Mouse (Mus musculus) gastrocnemius, adult 2 months (tissue): ENCODE data around the gene Gm49380. TPM values are rescaled to one million over a fixed set of nuclear protein-coding genes. Genes with fewer than 3 reads are reported as not detected.

Experiments used
- DNase-seq: peaks from one replicate; pipeline ENCODE4 v3.0.0; 2022
- H3K27ac ChIP-seq: fragments of 200-600 bp; 2 replicates; pipeline ENCODE4 v1.8.1; 2022; ENCODE audit warnings: mild to moderate bottlenecking
- H3K4me3 ChIP-seq: fragments of 200-600 bp; 2 replicates; pipeline ENCODE4 v1.8.1; 2022; ENCODE audit warnings: mild to moderate bottlenecking, moderate library complexity
- CTCF ChIP-seq: fragments of 200-600 bp; IDR thresholded peaks from 2 replicates; pipeline ENCODE4 v1.8.1; 2022; ENCODE audit warnings: antibody characterized with exemption, mild to moderate bottlenecking, moderate library complexity
- intact Hi-C: fragments of 180-260 bp; cut with DNase I; formaldehyde crosslinking; loops from one replicate; pipeline ENCODE4 v1.15.1; 2025
- total RNA-seq, 2 experiments: library from RNA; stranded (reverse); gene quantifications; 2 replicates each; pipeline ENCODE4 v1.2.3; 2021

Gm49380 gene
- total RNA-seq, 2 experiments from 2014 or later = 0.71 to 1.4 TPM

GRCm38 (mm10) chr9:44101490-44101889 lies 11.8 kb downstream of the Gm49380 start, which contains the start of gene Mfrp:
Mfrp (plus strand) TSS chr9:44101729.
- intact Hi-C loops = no loop called here
- Histone ChIP-seq H3K27ac (no peak within 1 kb of the TSS), H3K4me3 (no peak within 1 kb of the TSS)
- no peak for DNase-seq
- no peak for TF ChIP-seq CTCF

- no peak for DNase-seq
- peak overlapping the region; percentile 73 for H3K27ac ChIP-seq
- H3K4me3 ChIP-seq = no peak overlapping the region
- intact Hi-C loops = no loop called here
- no peak for TF ChIP-seq CTCF
These were observed 16.8 kb downstream of the Gm49380 start for GRCm38 (mm10) chr9:44096536-44096935.

GRCm38 (mm10) chr9:44095781-44096180 lies 17.5 kb downstream of the Gm49380 start:
- Histone ChIP-seq H3K4me3 (no peak overlapping the region), H3K27ac (peak overlapping the region; percentile 73; the same call in 1 of the 2 replicates)
- intact Hi-C loops = no loop called here
- no peak for TF ChIP-seq CTCF
- no peak for DNase-seq

DNA sequence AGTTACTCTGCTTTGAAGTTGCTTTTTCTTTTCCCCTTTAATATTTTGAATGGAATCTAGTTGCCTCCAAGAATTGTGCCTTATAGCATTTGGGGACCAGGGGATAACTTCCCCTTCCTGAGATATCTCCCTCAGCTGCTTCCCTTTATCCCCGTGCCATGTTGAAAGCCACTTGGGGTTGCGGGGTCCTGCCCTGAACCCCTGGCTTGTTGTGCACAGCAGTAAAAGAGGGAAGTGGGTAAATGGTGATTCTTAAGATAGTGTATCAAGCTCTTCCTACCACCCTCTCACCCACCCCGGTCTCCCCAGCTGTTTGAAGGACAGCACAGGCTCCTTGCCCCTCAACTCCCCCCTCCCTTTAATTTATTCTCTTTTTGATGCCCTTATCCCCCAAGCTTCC lies 18.6 kb downstream of the Gm49380 start:
- Histone ChIP-seq H3K27ac (peak overlapping the region; percentile 63; the same call in 1 of the 2 replicates), H3K4me3 (no peak overlapping the region)
- DNase-seq = no peak
- TF ChIP-seq CTCF = no peak
- intact Hi-C loops = no loop called here

DNA sequence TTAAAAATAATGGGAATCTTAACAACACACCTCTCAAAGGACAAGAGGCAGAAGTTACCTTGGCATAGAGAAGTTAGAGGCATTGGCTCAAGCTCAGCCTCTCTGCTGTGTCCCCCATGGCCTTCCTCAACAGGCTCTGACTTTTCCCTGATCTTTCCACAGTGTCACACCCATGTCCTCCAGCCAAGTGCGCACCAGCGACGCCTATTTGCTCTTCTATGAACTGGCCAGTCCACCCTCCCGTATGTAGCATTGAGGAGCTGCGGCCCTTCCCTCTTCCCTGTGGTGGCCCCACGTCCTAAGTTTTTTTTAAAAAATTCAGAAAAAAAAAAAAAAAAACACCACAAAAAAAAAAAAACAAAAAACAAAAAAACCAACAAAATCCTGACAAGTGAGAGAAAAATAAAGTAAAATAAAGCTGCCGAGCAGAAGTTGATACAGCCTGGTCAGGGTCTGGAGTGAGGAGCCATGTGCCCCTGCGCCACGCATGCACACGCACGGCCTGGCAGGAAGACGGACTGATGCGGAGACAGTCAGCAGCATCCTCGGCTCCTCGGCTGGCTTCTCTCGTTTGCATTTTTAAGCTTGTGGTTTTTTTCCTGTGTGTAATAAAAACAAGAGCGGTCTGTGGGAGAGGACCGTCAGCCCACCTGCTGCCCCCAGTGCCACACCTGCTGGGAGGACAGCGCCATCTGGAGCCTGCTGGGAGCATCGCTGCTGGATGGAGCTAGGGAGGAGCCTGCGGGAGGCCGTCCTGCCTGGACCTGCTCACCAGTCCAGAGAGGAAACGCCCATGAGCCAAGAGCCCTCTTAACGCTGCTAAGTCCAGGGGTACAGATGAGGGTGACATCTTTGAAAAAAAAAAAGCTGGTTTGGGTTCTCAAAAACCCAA lies 19.4 kb downstream of the Gm49380 start:
- DNase-seq = peak; percentile 88
- H3K27ac ChIP-seq = peak overlapping the region; percentile 63
- intact Hi-C loops = no loop called here

GRCm38 (mm10) chr9:44088877-44089608 lies 24.3 kb downstream of the Gm49380 start:
- no peak for DNase-seq
- TF ChIP-seq CTCF = no peak
- Histone ChIP-seq H3K4me3 (peak overlapping the region; percentile 89), H3K27ac (peak overlapping the region; percentile 97)
- intact Hi-C loops = no loop called here

More for the DNA sequence above, 19.4 kb downstream of the Gm49380 start:
- H3K4me3 ChIP-seq = no peak overlapping the region
- peak; percentile 91 for TF ChIP-seq CTCF

DNA sequence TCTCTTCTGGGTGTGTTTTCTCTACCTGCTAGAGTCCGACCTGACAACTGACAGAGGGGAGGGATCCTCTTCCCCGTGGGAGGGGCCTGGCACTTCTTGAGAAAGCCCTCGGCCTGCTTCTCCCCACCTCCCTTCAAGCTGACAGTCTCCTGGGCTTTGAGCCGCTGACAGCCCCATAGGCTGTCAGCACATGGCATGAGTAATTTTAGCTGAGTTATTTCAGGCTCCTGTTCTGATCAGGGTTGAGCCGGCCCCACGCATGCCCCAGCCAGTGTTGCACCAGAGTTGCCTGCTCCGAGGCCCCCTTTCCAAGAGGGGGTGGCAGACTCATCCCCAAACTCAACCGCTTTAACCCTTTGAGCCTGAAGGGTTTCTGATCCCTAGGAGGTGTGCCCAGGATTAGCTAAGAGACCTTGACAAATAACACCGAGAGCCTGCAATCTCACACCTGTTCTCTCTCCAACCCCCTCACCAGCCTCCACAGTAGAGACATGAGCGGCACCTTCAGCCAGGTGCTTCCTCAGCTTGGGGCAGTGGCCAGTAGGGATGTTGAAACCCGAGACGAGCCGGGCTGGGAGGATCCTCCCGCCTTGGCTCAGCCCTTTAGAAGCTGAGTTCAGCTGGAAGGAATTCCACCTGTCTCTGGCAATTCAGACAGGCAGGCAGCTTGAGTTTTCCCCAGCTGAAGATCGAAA lies 25.4 kb downstream of the Gm49380 start:
- peak overlapping the region; percentile 97 for H3K27ac ChIP-seq
- DNase-seq = peak; percentile 89
- H3K4me3 ChIP-seq = peak overlapping the region; percentile 89
- intact Hi-C loops = loop anchor here (2.0 kb wide), 1 partner anchor 15 kb away; no protein-coding TSS in a partner anchor
- TF ChIP-seq CTCF = no peak

DNA sequence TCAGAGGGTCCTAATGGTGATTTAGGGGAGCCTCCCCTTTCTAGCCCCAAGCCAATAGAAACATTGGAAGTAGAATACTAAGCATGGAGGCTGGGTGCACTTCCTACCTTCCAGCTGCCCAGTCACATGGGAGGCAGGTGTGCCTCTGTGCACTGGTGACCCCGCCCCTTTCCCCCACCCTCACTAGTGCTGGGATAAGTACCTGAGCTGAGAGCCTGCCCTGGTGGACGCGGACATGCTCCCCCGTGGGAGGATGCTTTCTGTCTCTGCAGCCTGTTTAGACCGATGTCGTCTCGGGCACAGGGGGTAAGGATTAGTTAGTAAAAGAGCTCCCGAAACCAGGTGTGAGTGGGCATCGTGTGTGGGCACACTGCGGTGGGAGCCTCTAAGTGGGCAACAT lies 26.3 kb downstream of the Gm49380 start:
- TF ChIP-seq CTCF = no peak
- H3K27ac ChIP-seq = peak overlapping the region; percentile 97
- peak; percentile 65 for DNase-seq
- peak overlapping the region; percentile 89 for H3K4me3 ChIP-seq
- intact Hi-C loops = loop anchor here (2.0 kb wide), 1 partner anchor 14 kb away; no protein-coding TSS in a partner anchor

DNA sequence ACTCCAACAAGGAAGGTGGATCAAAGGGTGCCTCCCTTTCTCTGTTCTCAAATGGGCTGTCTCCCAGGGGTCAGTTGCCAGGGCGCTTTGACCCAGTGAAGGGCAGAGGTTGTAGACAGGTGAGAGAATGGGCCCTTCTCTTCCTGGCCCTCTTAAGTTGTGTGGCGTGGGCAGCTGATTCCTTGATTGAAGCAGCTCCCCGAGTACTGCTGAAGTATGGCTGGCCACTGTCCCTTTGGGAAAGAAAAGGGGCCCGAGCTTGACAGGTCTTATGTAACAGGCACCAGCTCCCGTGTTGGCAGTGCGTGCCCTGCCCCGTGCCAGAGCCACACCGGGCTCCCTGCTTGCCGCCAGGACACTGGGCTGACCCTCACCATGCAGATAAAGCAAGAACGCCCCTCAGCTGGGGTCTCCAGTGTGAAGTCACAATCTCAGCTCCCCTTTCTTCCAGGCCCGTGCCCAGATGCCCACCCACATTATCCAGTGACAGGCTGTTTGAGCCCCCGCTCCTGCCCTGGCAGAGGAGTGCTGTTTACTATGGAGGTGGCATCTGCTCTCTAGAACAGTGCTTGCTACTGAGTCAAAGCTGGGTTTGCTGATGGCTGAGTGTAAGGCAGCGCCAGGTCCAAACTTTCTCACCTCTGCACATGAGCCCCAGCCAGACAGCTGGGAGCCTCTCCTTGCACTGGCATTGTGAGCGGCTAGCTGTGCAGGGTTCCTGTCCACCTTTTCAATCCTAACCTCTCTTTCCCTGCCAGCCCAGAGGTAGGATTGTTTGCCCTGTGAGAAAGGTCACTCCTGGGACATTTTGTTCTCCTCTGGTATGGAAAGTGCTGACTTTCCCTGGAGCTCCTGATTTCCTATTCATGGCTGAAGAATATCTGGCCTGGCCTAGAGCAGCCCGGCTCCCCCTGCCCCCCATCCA lies 27.3 kb downstream of the Gm49380 start:
- peak; percentile 91 for DNase-seq
- no peak for TF ChIP-seq CTCF
- intact Hi-C loops = loop anchor here (2.0 kb wide), 1 partner anchor 13 kb away; no protein-coding TSS in a partner anchor
- H3K27ac ChIP-seq = peak overlapping the region; percentile 97
- H3K4me3 ChIP-seq = peak overlapping the region; percentile 89

DNA sequence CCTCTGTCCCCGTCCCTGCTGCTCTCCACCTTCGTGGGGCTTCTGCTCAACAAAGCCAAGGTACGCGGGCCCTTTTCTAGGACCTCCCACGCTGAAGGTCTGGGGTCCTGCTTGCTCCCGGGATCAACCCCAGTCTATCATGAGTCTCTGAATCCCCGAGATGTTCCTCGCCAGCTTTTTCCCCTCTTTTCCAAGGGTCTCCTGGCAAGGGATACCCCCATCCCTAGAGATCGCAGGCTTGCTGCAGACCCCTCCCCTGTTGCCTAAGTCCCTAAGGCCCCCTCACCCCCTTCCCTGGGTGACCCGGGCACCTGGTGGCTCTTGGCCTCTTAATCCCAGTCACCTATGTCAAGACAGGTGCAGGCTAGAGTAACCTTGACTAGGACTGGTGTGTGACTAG lies 28.0 kb downstream of the Gm49380 start:
- intact Hi-C loops = no loop called here
- H3K4me3 ChIP-seq = peak overlapping the region; percentile 89
- peak overlapping the region; percentile 97 for H3K27ac ChIP-seq
- peak; percentile 56 for DNase-seq
- TF ChIP-seq CTCF = no peak

DNA sequence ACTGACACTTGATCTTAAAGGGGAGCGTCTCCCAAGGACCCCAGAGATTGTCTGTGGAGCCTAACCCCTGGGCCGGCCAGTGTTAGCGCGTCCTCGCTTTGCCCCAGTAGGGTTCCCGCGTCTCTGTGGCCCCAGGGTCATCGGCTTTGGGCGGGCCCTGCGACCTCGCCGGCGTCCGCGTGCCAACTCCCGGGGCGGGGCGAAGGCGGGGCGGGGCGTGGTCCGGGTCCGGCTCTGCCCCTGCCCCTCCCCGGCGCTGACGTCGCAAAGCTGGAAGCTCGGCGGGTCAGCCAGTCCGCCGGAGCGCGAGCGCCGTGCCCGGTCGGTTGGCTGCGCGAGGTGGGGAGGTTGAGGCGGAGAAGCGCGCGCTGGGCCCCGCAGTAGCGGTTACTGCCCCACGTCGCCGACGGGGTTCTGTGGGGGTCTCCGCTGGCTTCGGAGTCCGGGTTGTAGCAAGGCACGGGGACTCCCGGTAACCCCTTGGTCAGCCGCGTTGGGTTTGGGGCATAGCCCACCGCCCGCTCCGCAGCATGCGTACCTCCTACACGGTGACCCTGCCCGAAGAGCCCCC lies 28.6 kb downstream of the Gm49380 start:
- peak; percentile 99 for DNase-seq
- intact Hi-C loops = no loop called here

More for the DNA sequence above, 28.6 kb downstream of the Gm49380 start:
- TF ChIP-seq CTCF = no peak
- Histone ChIP-seq H3K27ac (peak overlapping the region; percentile 97), H3K4me3 (peak overlapping the region; percentile 89)
